In genomic region chr11:43612834-43613488, GRCm38 (mm10) we compare ENCODE assay signal across 8 mouse cellular contexts. TPM values are rescaled to one million over a fixed set of nuclear protein-coding genes. Genes with fewer than 3 reads are reported as not detected.
DNase-seq lines count a peak whose midpoint lies in the region; ATAC-seq and TF ChIP-seq lines count a peak whose summit lies in the region.

No protein-coding gene starts in this region.

- H3K27me3 ChIP-seq in CH12.LX (replicated peaks), result no peaks in the 10 kb centered on the region
- no peaks in the 10 kb centered on the region for H3K27me3 ChIP-seq in forebrain, embryonic 11.5 days (ENCODE audit: control insufficient read depth, insufficient read depth, low read length)
- H3K27me3 ChIP-seq in heart, embryonic 15.5 days, result no peaks in the 10 kb centered on the region
- no peaks in the 10 kb centered on the region for H3K27me3 ChIP-seq in liver, embryonic 13.5 days
- H3K27me3 ChIP-seq in neural tube, embryonic 12.5 days (replicated peaks), result no peaks in the 10 kb centered on the region
- no peaks in the 10 kb centered on the region for H3K27me3 ChIP-seq in stomach, postnatal 0 days (ENCODE audit: control insufficient read depth, insufficient read depth, low read length)

- in situ Hi-C loops in CH12.LX (cut with MboI; ENCODE audit: low pct_ligation_motif_present, low pct_unique_long_range_greater_than_20kb, low sequenced_read_pairs), result no loop called here

- 29% methylated on average over 12 of the region's 12 CpGs for WGBS in forebrain, embryonic 11.5 days
- WGBS in heart, embryonic 15.5 days, result 20% methylated on average over 12 of the region's 12 CpGs
- 28% methylated on average over 12 of the region's 12 CpGs for WGBS in liver, embryonic 13.5 days (ENCODE audit: insufficient replicate concordance)
- WGBS in neural tube, embryonic 12.5 days, result 32% methylated on average over 12 of the region's 12 CpGs
- 23% methylated on average over 12 of the region's 12 CpGs for WGBS in stomach, postnatal 0 days

- no peak overlapping the region for H3K4me3 ChIP-seq in CH12.LX (replicated peaks in 1 of 3; ENCODE audit: low read depth in 2 of 3, low read length in 2 of 3, poor library complexity in 1 of 3)
- no peak overlapping the region for H3K4me3 ChIP-seq in forebrain, embryonic 11.5 days (ENCODE audit: low read depth, low read length)
- H3K4me3 ChIP-seq in heart, embryonic 15.5 days, result no peak overlapping the region
- no peak overlapping the region for H3K4me3 ChIP-seq in liver, embryonic 13.5 days (replicated peaks)
- no peak overlapping the region for H3K4me3 ChIP-seq in neural tube, embryonic 12.5 days
- no peak overlapping the region for H3K4me3 ChIP-seq in stomach, postnatal 0 days (ENCODE audit: low read depth, low read length)

- dilution Hi-C loops in CH12.LX (cut with MboI; ENCODE audit: extremely low pct_ligation_motif_present, extremely low pct_unique_long_range_greater_than_20kb, low sequenced_read_pairs), result no loop called here

- no peak overlapping the region for H3K4me2 ChIP-seq in CH12.LX (ENCODE audit: insufficient read depth, low read depth, poor library complexity, severe bottlenecking)
- H3K4me2 ChIP-seq in forebrain, embryonic 11.5 days (ENCODE audit: low read depth, low read length, severe bottlenecking), result no peak overlapping the region
- no peak overlapping the region for H3K4me2 ChIP-seq in heart, embryonic 15.5 days
- no peak overlapping the region for H3K4me2 ChIP-seq in liver, embryonic 13.5 days
- no peak overlapping the region for H3K4me2 ChIP-seq in neural tube, embryonic 12.5 days (replicated peaks)
- no peak overlapping the region for H3K4me2 ChIP-seq in stomach, postnatal 0 days (replicated peaks; ENCODE audit: low read depth)

- TF ChIP-seq RAD21 in CH12.LX (IDR thresholded peaks at IDR 0.05; ENCODE audit: low read depth, low read length), result peak; percentile 76

- peak; percentile 74 to 89 for TF ChIP-seq CTCF in CH12.LX (conservative IDR thresholded peaks at IDR 0.05 in 1 of 2, IDR thresholded peaks at IDR 0.05 in 1 of 2; ENCODE audit: low read depth in 2 of 2, low read length in 2 of 2)
- peak; percentile 91 for TF ChIP-seq CTCF in stomach, postnatal 0 days (IDR thresholded peaks at IDR 0.05; ENCODE audit: low read depth)

- H3K4me1 ChIP-seq in CH12.LX (ENCODE audit: control insufficient read depth in 1 of 2, insufficient read depth in 2 of 2), result peaks cover 0 to 9% of the 10 kb centered on the region in 2 experiments; a peak in 2 of 4 replicates
- H3K4me1 ChIP-seq in forebrain, embryonic 11.5 days (replicated peaks; ENCODE audit: control insufficient read depth, insufficient read depth, low read length), result peaks cover 6% of the 10 kb centered on the region; the same call in 1 of the 2 replicates
- peaks cover 10% of the 10 kb centered on the region for H3K4me1 ChIP-seq in heart, embryonic 15.5 days (replicated peaks)
- H3K4me1 ChIP-seq in liver, embryonic 13.5 days (replicated peaks), result peaks cover 8% of the 10 kb centered on the region; the same call in 1 of the 2 replicates
- H3K4me1 ChIP-seq in neural tube, embryonic 12.5 days, result peaks cover 8% of the 10 kb centered on the region
- H3K4me1 ChIP-seq in stomach, postnatal 0 days (replicated peaks; ENCODE audit: control insufficient read depth, insufficient read depth), result no peaks in the 10 kb centered on the region

- peak; percentile 88 for DNase-seq in CH12.LX (ENCODE audit: extremely low read depth)
- DNase-seq in c-Kit-positive CD71-positive TER-119-negative erythroid progenitor cells, embryonic 14.5 days (ENCODE audit: low read depth), result peak; percentile 51
- peak; percentile 94 for DNase-seq in forebrain, embryonic 11.5 days (ENCODE audit: low spot score)
- DNase-seq in kidney, postnatal 14 days, result peak; percentile 85
- DNase-seq in liver, embryonic 13.5 days, result peak; percentile 46
- peak; percentile 88 for DNase-seq in stomach, postnatal 0 days (ENCODE audit: low spot score)

- no peak for TF ChIP-seq EP300 in CH12.LX (IDR thresholded peaks at IDR 0.05; ENCODE audit: low read length)
- TF ChIP-seq EP300 in stomach, postnatal 0 days (optimal IDR thresholded peaks at IDR 0.05), result no peak

- H3K36me3 ChIP-seq in CH12.LX (replicated peaks in 1 of 2; ENCODE audit: control insufficient read depth in 1 of 2, insufficient read depth in 1 of 2, low read length in 1 of 2), result no peaks in the 10 kb centered on the region
- no peaks in the 10 kb centered on the region for H3K36me3 ChIP-seq in forebrain, embryonic 11.5 days (ENCODE audit: control insufficient read depth, insufficient read depth, low read length)
- H3K36me3 ChIP-seq in heart, embryonic 15.5 days, result no peaks in the 10 kb centered on the region
- no peaks in the 10 kb centered on the region for H3K36me3 ChIP-seq in liver, embryonic 13.5 days
- no peaks in the 10 kb centered on the region for H3K36me3 ChIP-seq in neural tube, embryonic 12.5 days
- H3K36me3 ChIP-seq in stomach, postnatal 0 days (ENCODE audit: control insufficient read depth, insufficient read depth, low read length), result no peaks in the 10 kb centered on the region

- H3K9me3 ChIP-seq in CH12.LX (replicated peaks; ENCODE audit: low read length), result peaks cover 2% of the 10 kb centered on the region
- no peaks in the 10 kb centered on the region for H3K9me3 ChIP-seq in forebrain, embryonic 11.5 days (ENCODE audit: control insufficient read depth, low read length)
- no peaks in the 10 kb centered on the region for H3K9me3 ChIP-seq in heart, embryonic 15.5 days (replicated peaks)
- H3K9me3 ChIP-seq in liver, embryonic 13.5 days (replicated peaks), result no peaks in the 10 kb centered on the region
- H3K9me3 ChIP-seq in neural tube, embryonic 12.5 days, result no peaks in the 10 kb centered on the region
- H3K9me3 ChIP-seq in stomach, postnatal 0 days (ENCODE audit: control insufficient read depth, low read length), result no peaks in the 10 kb centered on the region

- H3K27ac ChIP-seq in CH12.LX (ENCODE audit: insufficient read depth, low read depth), result no peak overlapping the region
- H3K27ac ChIP-seq in forebrain, embryonic 11.5 days (ENCODE audit: low read depth, low read length), result 0 out of 2 replicates have a peak overlapping the region, but pooled peaks have one; percentile 42
- H3K27ac ChIP-seq in heart, embryonic 15.5 days, result peak overlapping the region; percentile 64
- no peak overlapping the region for H3K27ac ChIP-seq in liver, embryonic 13.5 days
- 0 out of 2 replicates have a peak overlapping the region, but pooled peaks have one; percentile 11 for H3K27ac ChIP-seq in neural tube, embryonic 12.5 days
- peak overlapping the region; percentile 36; the same call in 1 of the 2 replicates for H3K27ac ChIP-seq in stomach, postnatal 0 days (replicated peaks)

- no peak overlapping the region for H3K9ac ChIP-seq in CH12.LX (ENCODE audit: insufficient read depth, low read depth)
- peak overlapping the region; percentile 52 for H3K9ac ChIP-seq in forebrain, embryonic 11.5 days (ENCODE audit: low read length)
- no peak overlapping the region for H3K9ac ChIP-seq in heart, embryonic 15.5 days
- H3K9ac ChIP-seq in liver, embryonic 13.5 days, result no peak overlapping the region
- H3K9ac ChIP-seq in neural tube, embryonic 12.5 days, result peak overlapping the region; percentile 30; the same call in 1 of the 2 replicates
- no peak overlapping the region; the same call in 1 of the 2 replicates for H3K9ac ChIP-seq in stomach, postnatal 0 days (ENCODE audit: low read length)

- ATAC-seq in forebrain, embryonic 11.5 days (replicated peaks; ENCODE audit: low FRiP score), result peak; percentile 90
- ATAC-seq in heart, embryonic 15.5 days (replicated peaks; ENCODE audit: insufficient number of reproducible peaks, insufficient read depth, low FRiP score, low read depth), result peak; percentile 60
- ATAC-seq in liver, embryonic 13.5 days (ENCODE audit: low read depth), result peak; percentile 56
- ATAC-seq in neural tube, embryonic 12.5 days (ENCODE audit: low FRiP score, low read depth), result peak; percentile 88
- peak; percentile 57; the same call in 1 of the 2 replicates for ATAC-seq in stomach, postnatal 0 days (ENCODE audit: low FRiP score, low TSS enrichment)

- TF ChIP-seq POLR2A in CH12.LX (IDR thresholded peaks at IDR 0.05; ENCODE audit: low read depth, low read length), result no peak

- no peaks in the 10 kb centered on the region for H3K79me2 ChIP-seq in CH12.LX (replicated peaks; ENCODE audit: control insufficient read depth, extremely low read depth, insufficient read depth, poor library complexity, severe bottlenecking)

TF ChIP-seq in CH12.LX, 34 proteins besides CTCF, POLR2A, EP300 and RAD21:
- peak; percentile 68 for TF ChIP-seq SMC3 (IDR thresholded peaks at IDR 0.05; ENCODE audit: low read depth, low read length)
- no peak for TF ChIP-seq ZC3H11A (IDR thresholded peaks at IDR 0.05; ENCODE audit: low read depth, low read length)
- no peak for TF ChIP-seq USF1 (IDR thresholded peaks at IDR 0.05; ENCODE audit: low read depth, low read length)

RNA-seq across cellular contexts. Expression of gene Fabp6, which starts 11.6 kb away (rescaled TPM):
- total RNA-seq in CH12.LX (2012; rRNA removed), result not detected in 2 replicates
- total RNA-seq in CH12.LX (2014; rRNA removed), result not detected in 2 replicates
- not detected in 2 replicates for polyA plus RNA-seq in CH12.LX (2012; ENCODE audit: insufficient read length, low read depth)
- polyA plus RNA-seq in forebrain, embryonic 11.5 days (2014; fragmentation: Nextera tagmentation; extraction: Ambion mirVana), result not detected in 2 replicates
- polyA plus RNA-seq in heart, embryonic 15.5 days (2015; fragmentation: Nextera tagmentation; extraction: Ambion mirVana), result not detected in 2 replicates
- not detected in 2 replicates for polyA plus RNA-seq in liver, embryonic 13.5 days (2015; fragmentation: Nextera tagmentation; extraction: Ambion mirVana)
- not detected in 2 replicates for polyA plus RNA-seq in neural tube, embryonic 12.5 days (2016; fragmentation: Nextera tagmentation; extraction: Ambion mirVana)
- polyA plus RNA-seq in stomach, postnatal 0 days (2015; fragmentation: Nextera tagmentation; extraction: Ambion mirVana), result 5.9 and 7.6 TPM in 2 replicates

RNA-seq across cellular contexts. Expression of gene 4933415A04Rik, which starts 26.1 kb away (rescaled TPM):
- total RNA-seq in CH12.LX (2012; rRNA removed) (not detected in 2 replicates), CH12.LX (2014; rRNA removed) (not detected in 2 replicates)
- polyA plus RNA-seq in CH12.LX (2012; ENCODE audit: insufficient read length, low read depth), result not detected in 2 replicates
- polyA plus RNA-seq in forebrain, embryonic 11.5 days (2014; fragmentation: Nextera tagmentation; extraction: Ambion mirVana), result 7.4 and 8.5 TPM in 2 replicates
- 4.6 and 5.4 TPM in 2 replicates for polyA plus RNA-seq in heart, embryonic 15.5 days (2015; fragmentation: Nextera tagmentation; extraction: Ambion mirVana)
- 0.73 and 0.93 TPM in 2 replicates for polyA plus RNA-seq in liver, embryonic 13.5 days (2015; fragmentation: Nextera tagmentation; extraction: Ambion mirVana)
- polyA plus RNA-seq in neural tube, embryonic 12.5 days (2016; fragmentation: Nextera tagmentation; extraction: Ambion mirVana), result 8.3 and 10.1 TPM in 2 replicates
- 2.4 TPM in 2 replicates for polyA plus RNA-seq in stomach, postnatal 0 days (2015; fragmentation: Nextera tagmentation; extraction: Ambion mirVana)

Comparison
In these comparisons a context has a peak if more than half of its experiments do, and no peak if none do; other contexts are left out.
1. H3K27ac ChIP-seq: peak in forebrain, embryonic 11.5 days (single experiment), heart, embryonic 15.5 days (single experiment), neural tube, embryonic 12.5 days (single experiment) and stomach, postnatal 0 days (single experiment); none in CH12.LX (single experiment) and liver, embryonic 13.5 days (single experiment).
2. H3K9ac ChIP-seq: peak in forebrain, embryonic 11.5 days (single experiment) and neural tube, embryonic 12.5 days (single experiment); none in CH12.LX (single experiment), heart, embryonic 15.5 days (single experiment), liver, embryonic 13.5 days (single experiment) and stomach, postnatal 0 days (single experiment).
3. Peak in every context shown above with its lines, with median percentiles within 50 percentile points of each other: DNase-seq and ATAC-seq.